Mouse (Mus musculus): ENCODE data around the gene Klk1b5.

DNA sequence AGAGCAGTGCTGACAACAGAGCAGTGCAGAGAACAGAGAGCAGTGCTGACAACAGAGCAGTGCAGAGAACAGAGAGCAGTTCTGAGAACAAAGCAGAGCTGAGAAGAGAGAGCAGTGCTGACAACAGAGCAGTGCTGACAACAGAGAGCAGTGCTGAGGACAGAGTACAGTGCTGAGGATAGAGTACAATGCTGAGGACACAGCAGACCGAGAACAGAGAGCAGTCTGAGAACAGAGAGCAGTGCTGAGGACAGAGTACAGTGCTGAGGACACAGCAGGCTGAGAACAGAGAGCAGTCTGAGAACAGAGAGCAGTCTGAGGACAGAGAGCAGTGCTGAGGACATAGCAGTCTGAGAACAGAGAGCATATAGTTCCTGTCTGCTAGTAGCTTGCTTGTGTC, 25.0 kb downstream of the Klk1b5 start:
- no peak for TF ChIP-seq GATA1 (IDR thresholded peaks at IDR 0.05; ENCODE audit: low read length)
- no peak for TF ChIP-seq TAL1 (IDR thresholded peaks at IDR 0.05; ENCODE audit: low read length)

Measured in erythroblast, embryonic 14.5 days (primary cell).